Mouse (Mus musculus): ENCODE results near the gene Gm21958.

DNA sequence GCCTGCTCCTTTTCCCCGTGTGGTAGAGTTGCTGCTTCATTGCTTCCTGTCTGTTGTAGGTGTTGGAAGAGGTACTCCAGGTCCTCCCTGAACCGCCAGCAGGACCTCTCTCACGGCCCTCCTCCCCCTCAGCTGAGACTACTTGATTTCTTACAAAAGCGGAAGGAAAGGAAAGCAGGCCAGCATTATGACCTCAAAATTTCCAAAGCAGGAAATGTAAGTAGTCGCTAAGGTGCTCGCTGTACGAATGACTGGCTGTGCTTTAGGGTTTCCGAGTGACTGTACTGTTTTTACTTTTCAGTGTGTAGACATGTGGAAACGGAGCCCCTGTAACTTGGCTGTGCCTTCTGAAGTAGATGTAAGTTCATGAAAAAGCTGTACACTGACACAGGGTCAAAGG is 5.2 kb downstream of the Gm21958 start:
- no peak for TF ChIP-seq CTCF (IDR thresholded peaks at IDR 0.05; ENCODE audit: low read depth)
- no peak for TF ChIP-seq EP300 (optimal IDR thresholded peaks at IDR 0.05)
